Mouse (Mus musculus) bone marrow macrophage, adult 2 months (primary cell): ENCODE measurements around the gene Adamtsl1.

Experiments
- CTCF ChIP-seq: IDR thresholded peaks from 2 replicates; pipeline ENCODE4 v1.5.1; 2012; ENCODE audit warnings: low read depth, mild to moderate bottlenecking, low read length, moderate library complexity
- POLR2A ChIP-seq: IDR thresholded peaks from 2 replicates; pipeline ENCODE4 v1.6.1; 2012; ENCODE audit warnings: mild to moderate bottlenecking, low read depth, low read length, borderline replicate concordance

DNA sequence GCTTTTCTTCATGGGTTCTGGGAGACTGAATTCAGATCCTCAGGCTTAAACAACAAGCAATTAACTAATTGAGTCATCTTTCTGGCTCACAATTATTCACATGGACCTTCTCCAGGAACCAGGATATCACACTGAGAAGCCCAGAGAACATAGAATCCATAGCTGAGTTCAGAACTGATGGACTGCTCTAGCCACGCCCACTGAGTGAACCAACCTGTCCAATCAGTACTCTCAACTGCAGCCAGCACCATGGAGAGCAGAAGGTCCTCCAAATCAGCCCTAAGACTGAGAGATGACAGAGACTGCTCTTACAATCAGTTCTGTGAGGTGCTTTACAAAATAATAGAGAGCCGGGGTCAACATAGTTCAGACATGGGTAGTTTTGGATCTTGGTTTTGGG is 276.3 kb downstream of the Adamtsl1 start:
- no peak for TF ChIP-seq CTCF
- no peak for TF ChIP-seq POLR2A
